Mouse (Mus musculus): ENCODE measurements at regions not wholly inside any gene's neighbourhood (a gene's known extent, or its start where the extent isn't known, plus 50 kb on each side); places are given as distances from the start of the nearest gene placed in this dataset.

DNA sequence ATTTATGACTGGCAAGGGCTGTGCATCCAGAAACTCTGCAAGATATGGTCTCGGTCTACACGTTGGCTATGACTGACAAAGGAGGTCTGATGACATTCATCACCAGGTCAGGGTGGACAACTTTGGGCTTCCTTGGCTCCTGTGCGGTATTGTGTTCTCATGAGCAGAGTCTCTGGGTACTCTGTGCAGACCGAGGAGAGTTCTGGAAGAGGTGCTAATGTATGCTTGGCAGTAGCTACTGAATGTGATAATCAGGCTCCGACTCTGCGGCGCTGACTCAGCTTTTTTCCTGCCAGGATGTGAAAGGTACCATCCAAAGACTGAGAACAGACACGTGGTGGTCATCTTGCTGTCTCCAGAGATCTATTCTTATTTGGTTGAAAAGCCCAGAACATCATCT lies 94.5 kb upstream of the Oxgr1 start:
- no peaks in the 10 kb centered on the region for H3K36me3 ChIP-seq (ENCODE audit: control insufficient read depth, insufficient read depth, low read length)
- 91% methylated on average over 8 of the region's 8 CpGs for whole genome bisulfite sequencing
- H3K27ac ChIP-seq (replicated peaks; ENCODE audit: insufficient read depth, low read depth, low read length), result no peak overlapping the region
- no peak for DNase-seq (ENCODE audit: extremely low read depth, low read depth, low spot score)
- H3K27me3 ChIP-seq (ENCODE audit: control insufficient read depth, insufficient read depth, low read length), result no peaks in the 10 kb centered on the region
- H3K9ac ChIP-seq (ENCODE audit: low read depth, low read length), result no peak overlapping the region
- TF ChIP-seq POLR2A (IDR thresholded peaks at IDR 0.05; ENCODE audit: extremely low read depth, insufficient read depth, low read length), result no peak
- TF ChIP-seq CTCF (IDR thresholded peaks at IDR 0.05; ENCODE audit: low read depth, low read length), result no peak
- no peaks in the 10 kb centered on the region for H3K79me2 ChIP-seq (ENCODE audit: control insufficient read depth, insufficient read depth, low read length)
- no peak overlapping the region for H3K4me3 ChIP-seq (ENCODE audit: insufficient read depth, low read depth, low read length)
- peaks cover 2% of the 10 kb centered on the region; the same call in 1 of the 2 replicates for H3K4me1 ChIP-seq (ENCODE audit: control insufficient read depth, insufficient read depth, low read length)

GRCm38 (mm10) chr14:120137680-120138136 lies 95.5 kb upstream of the Oxgr1 start:
- WGBS, result under 1% methylated on average over 21 of the region's 21 CpGs
- no peak for TF ChIP-seq POLR2A (IDR thresholded peaks at IDR 0.05; ENCODE audit: extremely low read depth, insufficient read depth, low read length)
- TF ChIP-seq CTCF (IDR thresholded peaks at IDR 0.05; ENCODE audit: low read depth, low read length), result peak; percentile 94
- Histone ChIP-seq H3K79me2 (ENCODE audit: control insufficient read depth, insufficient read depth, low read length) (no peaks in the 10 kb centered on the region), H3K9ac (ENCODE audit: low read depth, low read length) (no peak overlapping the region), H3K4me3 (ENCODE audit: insufficient read depth, low read depth, low read length) (0 out of 2 replicates have a peak overlapping the region, but pooled peaks have one; percentile 14), H3K27ac (replicated peaks; ENCODE audit: insufficient read depth, low read depth, low read length) (peak overlapping the region; percentile 4; the same call in 1 of the 2 replicates), H3K4me1 (ENCODE audit: control insufficient read depth, insufficient read depth, low read length) (peaks cover 2% of the 10 kb centered on the region; the same call in 1 of the 2 replicates), H3K36me3 (ENCODE audit: control insufficient read depth, insufficient read depth, low read length) (no peaks in the 10 kb centered on the region), H3K27me3 (ENCODE audit: control insufficient read depth, insufficient read depth, low read length) (no peaks in the 10 kb centered on the region)
- DNase-seq (ENCODE audit: extremely low read depth, low read depth, low spot score), result peak; percentile 79

DNA sequence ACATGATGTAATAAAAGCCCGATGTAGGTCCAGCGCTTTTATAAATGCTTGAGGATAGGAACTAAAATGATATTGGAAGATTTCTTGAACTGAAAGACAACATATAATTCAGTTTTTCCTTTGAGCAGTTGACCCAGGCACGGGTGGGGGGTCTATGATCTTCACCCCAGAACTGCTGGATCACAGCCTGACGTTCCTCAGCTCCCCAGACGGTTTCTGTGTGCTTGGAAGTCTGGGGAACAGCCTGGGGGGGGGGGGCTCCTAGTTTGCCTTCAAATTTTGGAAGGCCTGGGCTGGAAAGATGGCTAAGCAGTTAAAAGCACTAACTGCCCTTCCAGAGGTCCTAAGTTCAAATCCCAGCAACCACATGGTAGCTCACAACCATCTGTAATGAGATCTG lies 96.3 kb upstream of the Oxgr1 start:
- Histone ChIP-seq H3K4me1 (ENCODE audit: control insufficient read depth, insufficient read depth, low read length) (peaks cover 2% of the 10 kb centered on the region; the same call in 1 of the 2 replicates), H3K27ac (replicated peaks; ENCODE audit: insufficient read depth, low read depth, low read length) (no peak overlapping the region), H3K27me3 (ENCODE audit: control insufficient read depth, insufficient read depth, low read length) (no peaks in the 10 kb centered on the region), H3K79me2 (ENCODE audit: control insufficient read depth, insufficient read depth, low read length) (no peaks in the 10 kb centered on the region), H3K36me3 (ENCODE audit: control insufficient read depth, insufficient read depth, low read length) (no peaks in the 10 kb centered on the region), H3K4me3 (ENCODE audit: insufficient read depth, low read depth, low read length) (no peak overlapping the region), H3K9ac (ENCODE audit: low read depth, low read length) (no peak overlapping the region)
- DNase-seq (ENCODE audit: extremely low read depth, low read depth, low spot score), result no peak
- WGBS, result 75% methylated on average over 5 of the region's 5 CpGs
- TF ChIP-seq CTCF (IDR thresholded peaks at IDR 0.05; ENCODE audit: low read depth, low read length) (no peak), POLR2A (IDR thresholded peaks at IDR 0.05; ENCODE audit: extremely low read depth, insufficient read depth, low read length) (no peak)

GRCm38 (mm10) chr14:120139256-120139655 lies 97.0 kb upstream of the Oxgr1 start:
- no peak overlapping the region for H3K27ac ChIP-seq (replicated peaks; ENCODE audit: insufficient read depth, low read depth, low read length)
- TF ChIP-seq CTCF (IDR thresholded peaks at IDR 0.05; ENCODE audit: low read depth, low read length), result no peak
- TF ChIP-seq POLR2A (IDR thresholded peaks at IDR 0.05; ENCODE audit: extremely low read depth, insufficient read depth, low read length), result no peak
- peaks cover 2% of the 10 kb centered on the region; the same call in 1 of the 2 replicates for H3K4me1 ChIP-seq (ENCODE audit: control insufficient read depth, insufficient read depth, low read length)
- H3K79me2 ChIP-seq (ENCODE audit: control insufficient read depth, insufficient read depth, low read length), result no peaks in the 10 kb centered on the region
- no peaks in the 10 kb centered on the region for H3K27me3 ChIP-seq (ENCODE audit: control insufficient read depth, insufficient read depth, low read length)
- H3K4me3 ChIP-seq (ENCODE audit: insufficient read depth, low read depth, low read length), result no peak overlapping the region
- no peaks in the 10 kb centered on the region for H3K36me3 ChIP-seq (ENCODE audit: control insufficient read depth, insufficient read depth, low read length)
- DNase-seq (ENCODE audit: extremely low read depth, low read depth, low spot score), result no peak
- no peak overlapping the region for H3K9ac ChIP-seq (ENCODE audit: low read depth, low read length)
- WGBS, result 97% methylated on average over 14 of the region's 14 CpGs

DNA sequence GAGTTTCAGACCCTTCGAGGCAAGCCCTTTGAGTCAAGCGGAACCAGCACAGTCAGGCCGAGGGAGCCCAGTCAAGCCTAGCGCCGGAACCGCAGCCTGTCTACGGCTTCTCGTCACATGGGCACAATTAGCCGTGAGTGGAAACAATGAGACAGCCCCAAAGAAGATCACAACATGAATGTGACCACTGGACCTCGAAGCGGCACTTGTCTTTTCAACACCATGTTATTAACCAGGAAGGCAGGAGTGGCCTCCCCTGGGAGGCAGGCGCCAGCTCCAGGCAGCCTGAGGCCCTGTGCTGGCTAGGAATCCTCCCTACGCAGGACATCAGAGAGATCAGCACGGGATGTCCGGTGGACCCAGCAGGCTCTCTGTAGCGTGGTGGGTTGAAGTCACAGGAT lies 97.4 kb upstream of the Oxgr1 start:
- Histone ChIP-seq H3K4me1 (ENCODE audit: control insufficient read depth, insufficient read depth, low read length) (peaks cover 2% of the 10 kb centered on the region; the same call in 1 of the 2 replicates), H3K27me3 (ENCODE audit: control insufficient read depth, insufficient read depth, low read length) (no peaks in the 10 kb centered on the region), H3K4me3 (ENCODE audit: insufficient read depth, low read depth, low read length) (no peak overlapping the region), H3K36me3 (ENCODE audit: control insufficient read depth, insufficient read depth, low read length) (no peaks in the 10 kb centered on the region), H3K9ac (ENCODE audit: low read depth, low read length) (no peak overlapping the region), H3K27ac (replicated peaks; ENCODE audit: insufficient read depth, low read depth, low read length) (no peak overlapping the region), H3K79me2 (ENCODE audit: control insufficient read depth, insufficient read depth, low read length) (no peaks in the 10 kb centered on the region)
- TF ChIP-seq POLR2A (IDR thresholded peaks at IDR 0.05; ENCODE audit: extremely low read depth, insufficient read depth, low read length), result no peak
- no peak for TF ChIP-seq CTCF (IDR thresholded peaks at IDR 0.05; ENCODE audit: low read depth, low read length)
- WGBS, result 93% methylated on average over 16 of the region's 16 CpGs
- DNase-seq (ENCODE audit: extremely low read depth, low read depth, low spot score), result no peak

DNA sequence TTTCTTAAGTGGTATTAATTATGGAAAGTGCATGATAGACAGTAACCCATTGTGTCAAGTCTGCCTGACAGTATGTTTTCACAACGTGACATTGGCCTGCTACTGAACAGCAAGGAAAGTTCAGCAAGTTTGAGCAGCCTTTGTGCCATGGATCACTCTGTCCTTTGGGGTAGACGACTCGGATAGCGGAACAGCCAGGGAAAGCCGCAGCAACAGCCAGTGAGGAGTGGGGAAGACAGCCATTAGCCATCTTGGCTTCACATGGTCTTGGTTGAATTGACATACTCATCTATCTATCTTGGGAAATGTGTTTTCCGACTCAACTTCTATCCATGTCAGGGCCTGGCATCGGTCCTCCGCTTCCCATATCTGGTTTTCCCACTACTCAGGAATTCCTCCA lies 98.0 kb upstream of the Oxgr1 start:
- no peaks in the 10 kb centered on the region for H3K27me3 ChIP-seq (ENCODE audit: control insufficient read depth, insufficient read depth, low read length)
- no peak overlapping the region for H3K27ac ChIP-seq (replicated peaks; ENCODE audit: insufficient read depth, low read depth, low read length)
- H3K79me2 ChIP-seq (ENCODE audit: control insufficient read depth, insufficient read depth, low read length), result no peaks in the 10 kb centered on the region
- WGBS, result 97% methylated on average over 8 of the region's 8 CpGs
- no peak for DNase-seq (ENCODE audit: extremely low read depth, low read depth, low spot score)
- H3K9ac ChIP-seq (ENCODE audit: low read depth, low read length), result no peak overlapping the region
- H3K4me1 ChIP-seq (ENCODE audit: control insufficient read depth, insufficient read depth, low read length), result peaks cover 2% of the 10 kb centered on the region; the same call in 1 of the 2 replicates
- TF ChIP-seq CTCF (IDR thresholded peaks at IDR 0.05; ENCODE audit: low read depth, low read length) (no peak), POLR2A (IDR thresholded peaks at IDR 0.05; ENCODE audit: extremely low read depth, insufficient read depth, low read length) (no peak)
- no peaks in the 10 kb centered on the region for H3K36me3 ChIP-seq (ENCODE audit: control insufficient read depth, insufficient read depth, low read length)
- no peak overlapping the region for H3K4me3 ChIP-seq (ENCODE audit: insufficient read depth, low read depth, low read length)

All from liver, adult 2 months (tissue).